Mouse (Mus musculus) forebrain, embryonic 16.5 days (tissue): ENCODE results near the gene Traf3ip3. TPM values are rescaled to one million over a fixed set of nuclear protein-coding genes. Genes with fewer than 3 reads are reported as not detected.

Experiments
- ATAC-seq: fragments of 200-750 bp; cut with Nextera tagmentation; 2 replicates; pipeline ENCODE4 v1.8.0; 2017; ENCODE audit warnings: mild to moderate bottlenecking, moderate library complexity
- H3K27ac ChIP-seq: fragments of 300-500 bp; sonication (generic); 2 replicates; pipeline ENCODE4 v1.5.1; 2014; ENCODE audit warnings: low read length, control low read depth
- H3K27me3 ChIP-seq: fragments of 300-500 bp; sonication (generic); replicated peaks from 2 replicates; pipeline ENCODE4 v1.6.1; 2014; ENCODE audit warnings: low read length; ENCODE audit not compliant: control insufficient read depth, insufficient read depth
- H3K36me3 ChIP-seq: fragments of 300-500 bp; sonication (generic); 2 replicates; pipeline ENCODE4 v1.6.1; 2014; ENCODE audit not compliant: control insufficient read depth, insufficient read depth
- H3K4me1 ChIP-seq: fragments of 300-500 bp; sonication (generic); replicated peaks from 2 replicates; pipeline ENCODE4 v1.6.1; 2014; ENCODE audit warnings: low read length; ENCODE audit not compliant: control insufficient read depth, insufficient read depth
- H3K4me2 ChIP-seq: fragments of 300-500 bp; sonication (generic); 2 replicates; pipeline ENCODE4 v1.6.1; 2014; ENCODE audit warnings: mild to moderate bottlenecking, low read length, control low read depth
- H3K4me3 ChIP-seq: fragments of 300-500 bp; sonication (generic); replicated peaks from 2 replicates; pipeline ENCODE4 v1.5.1; 2014; ENCODE audit warnings: mild to moderate bottlenecking, low read length, control low read depth
- H3K9ac ChIP-seq: fragments of 300-500 bp; sonication (generic); replicated peaks from 2 replicates; pipeline ENCODE4 v1.6.1; 2014; ENCODE audit warnings: low read depth, low read length, control low read depth
- H3K9me3 ChIP-seq: fragments of 300-500 bp; sonication (generic); 2 replicates; pipeline ENCODE4 v1.6.1; 2016; ENCODE audit warnings: low read length; ENCODE audit not compliant: control insufficient read depth
- WGBS: fragments of 180-500 bp; shearing (Covaris S2); extraction: QIAGEN DNeasy Blood & Tissue Kit; methylation state at CpG from one replicate; pipeline ENCODE4 v1.1.7; 2014; 5-methylcytosine and 5-hydroxymethylcytosine counted together
- polyA plus RNA-seq: library from polyadenylated mRNA; unstranded; fragments of >200 nt; fragmentation: Nextera tagmentation; extraction: Ambion mirVana; gene quantifications from 2 replicates; pipeline ENCODE4 v1.2.1, GENCODE M21; 2015

The Traf3ip3 gene
- 0.51 and 1.2 TPM in 2 replicates for polyA plus RNA-seq

- ATAC-seq: no peak
- WGBS: 72% methylated on average over 5 of the region's 5 CpGs
- Histone ChIP-seq H3K27me3 (no peaks in the 10 kb centered on the region), H3K9ac (no peak within 1 kb of the TSS), H3K27ac (no peak within 1 kb of the TSS), H3K4me1 (no peaks in the 10 kb centered on the region), H3K4me3 (no peak within 1 kb of the TSS), H3K9me3 (no peaks in the 10 kb centered on the region), H3K36me3 (no peaks in the 10 kb centered on the region), H3K4me2 (no peak within 1 kb of the TSS)
These were observed at the start of gene Traf3ip3 for GRCm38 (mm10) chr1:193201383-193201778. Gene Traf3ip3 (minus strand): TSS chr1:193201703.

- Histone ChIP-seq H3K36me3 (no peaks in the 10 kb centered on the region), H3K4me2 (no peak overlapping the region), H3K9me3 (no peaks in the 10 kb centered on the region), H3K27me3 (no peaks in the 10 kb centered on the region), H3K4me3 (no peak overlapping the region), H3K9ac (no peak overlapping the region), H3K27ac (no peak overlapping the region), H3K4me1 (no peaks in the 10 kb centered on the region)
- ATAC-seq: no peak
- 72% methylated on average over 2 of the region's 2 CpGs for WGBS
These were observed 48.5 kb upstream of the Traf3ip3 start for GRCm38 (mm10) chr1:193250026-193250425.

GRCm38 (mm10) chr1:193244235-193244634 is 42.7 kb upstream of the Traf3ip3 start:
- H3K4me1 ChIP-seq: peaks cover 12% of the 10 kb centered on the region
- no peaks in the 10 kb centered on the region for H3K27me3 ChIP-seq
- no peak overlapping the region for H3K4me3 ChIP-seq
- no peak overlapping the region for H3K9ac ChIP-seq
- peak; percentile 65 for ATAC-seq
- whole genome bisulfite sequencing: 66% methylated on average over 6 of the region's 6 CpGs
- H3K9me3 ChIP-seq: no peaks in the 10 kb centered on the region
- no peaks in the 10 kb centered on the region for H3K36me3 ChIP-seq
- peak overlapping the region; percentile 53; the same call in 1 of the 2 replicates for H3K27ac ChIP-seq
- no peak overlapping the region for H3K4me2 ChIP-seq

- ATAC-seq: peak; percentile 68
- Histone ChIP-seq H3K27ac (peak overlapping the region; percentile 60; the same call in 1 of the 2 replicates), H3K9me3 (no peaks in the 10 kb centered on the region), H3K27me3 (no peaks in the 10 kb centered on the region), H3K9ac (no peak overlapping the region), H3K4me1 (peaks cover 12% of the 10 kb centered on the region), H3K36me3 (no peaks in the 10 kb centered on the region), H3K4me2 (no peak overlapping the region), H3K4me3 (no peak overlapping the region)
- 56% methylated on average over 10 of the region's 10 CpGs for WGBS
These were observed 42.2 kb upstream of the Traf3ip3 start for GRCm38 (mm10) chr1:193243571-193244193.

- H3K9ac ChIP-seq: no peak overlapping the region
- 0 out of 2 replicates have a peak overlapping the region, but pooled peaks have one; percentile 4 for H3K27ac ChIP-seq
- no peaks in the 10 kb centered on the region for H3K9me3 ChIP-seq
- 43% methylated on average over 4 of the region's 4 CpGs for WGBS
- no peak overlapping the region for H3K4me3 ChIP-seq
- H3K36me3 ChIP-seq: no peaks in the 10 kb centered on the region
- no peaks in the 10 kb centered on the region for H3K27me3 ChIP-seq
- ATAC-seq: no peak
- peaks cover 12% of the 10 kb centered on the region for H3K4me1 ChIP-seq
- no peak overlapping the region for H3K4me2 ChIP-seq
These were observed 41.4 kb upstream of the Traf3ip3 start for GRCm38 (mm10) chr1:193242863-193243262.

- Histone ChIP-seq H3K4me2 (no peak overlapping the region), H3K4me1 (peaks cover 12% of the 10 kb centered on the region), H3K36me3 (no peaks in the 10 kb centered on the region), H3K4me3 (no peak overlapping the region), H3K9ac (no peak overlapping the region), H3K9me3 (no peaks in the 10 kb centered on the region), H3K27me3 (no peaks in the 10 kb centered on the region), H3K27ac (no peak overlapping the region)
- WGBS: 50% methylated on average over 8 of the region's 8 CpGs
- peak; percentile 65 for ATAC-seq
These were observed 40.7 kb upstream of the Traf3ip3 start for GRCm38 (mm10) chr1:193242238-193242637.

- no peak for ATAC-seq
- no peak overlapping the region for H3K4me2 ChIP-seq
- H3K36me3 ChIP-seq: no peaks in the 10 kb centered on the region
- no peak overlapping the region for H3K27ac ChIP-seq
- H3K9ac ChIP-seq: no peak overlapping the region
- WGBS: 95% methylated on average over 4 of the region's 4 CpGs
- H3K9me3 ChIP-seq: no peaks in the 10 kb centered on the region
- H3K4me3 ChIP-seq: no peak overlapping the region
- no peaks in the 10 kb centered on the region for H3K27me3 ChIP-seq
- peaks cover 12% of the 10 kb centered on the region for H3K4me1 ChIP-seq
These were observed 39.9 kb upstream of the Traf3ip3 start for GRCm38 (mm10) chr1:193241436-193241835.

- no peaks in the 10 kb centered on the region for H3K27me3 ChIP-seq
- no peak overlapping the region for H3K4me3 ChIP-seq
- WGBS: 56% methylated on average over 4 of the region's 4 CpGs
- H3K36me3 ChIP-seq: no peaks in the 10 kb centered on the region
- H3K4me2 ChIP-seq: no peak overlapping the region
- ATAC-seq: peak; percentile 47; the same call in 1 of the 2 replicates
- no peak overlapping the region for H3K9ac ChIP-seq
- H3K4me1 ChIP-seq: peaks cover 12% of the 10 kb centered on the region
- H3K9me3 ChIP-seq: no peaks in the 10 kb centered on the region
- H3K27ac ChIP-seq: no peak overlapping the region
These were observed 36.9 kb upstream of the Traf3ip3 start for GRCm38 (mm10) chr1:193238426-193238825.

GRCm38 (mm10) chr1:193234930-193235329 is 33.4 kb upstream of the Traf3ip3 start:
- Histone ChIP-seq H3K4me2 (no peak overlapping the region), H3K9me3 (no peaks in the 10 kb centered on the region), H3K27ac (no peak overlapping the region), H3K27me3 (no peaks in the 10 kb centered on the region), H3K9ac (no peak overlapping the region), H3K36me3 (no peaks in the 10 kb centered on the region), H3K4me3 (no peak overlapping the region), H3K4me1 (no peaks in the 10 kb centered on the region)
- 91% methylated on average over 7 of the region's 7 CpGs for WGBS
- no peak for ATAC-seq
